Mouse (Mus musculus): ENCODE results near the gene Meiob. TPM values are rescaled to one million over a fixed set of nuclear protein-coding genes. Genes with fewer than 3 reads are reported as not detected.
A peak's percentile ranks its signal among the peaks of the same experiment; 100 is the strongest.

Gene Meiob
- polyA plus RNA-seq, 1 experiment from 2014 or later: not detected

GRCm38 (mm10) chr17:24885356-24886133 is 81.5 kb downstream of the Meiob start:
- WGBS: 25% methylated on average over 22 of the region's 22 CpGs
- Histone ChIP-seq H3K27ac (ENCODE audit: low read depth) (no peak overlapping the region), H3K27me3 (replicated peaks; ENCODE audit: control insufficient read depth, insufficient read depth, low read length) (no peaks in the 10 kb centered on the region), H3K36me3 (ENCODE audit: control insufficient read depth, insufficient read depth, low read length) (peaks cover 39% of the 10 kb centered on the region), H3K9ac (ENCODE audit: low read length) (peak overlapping the region; percentile 71), H3K4me3 (ENCODE audit: low read depth, low read length) (peak overlapping the region; percentile 92), H3K4me2 (ENCODE audit: low read length) (peak overlapping the region; percentile 91), H3K4me1 (replicated peaks; ENCODE audit: control insufficient read depth, insufficient read depth, low read length) (peaks cover 16% of the 10 kb centered on the region), H3K9me3 (ENCODE audit: control insufficient read depth, low read length) (no peaks in the 10 kb centered on the region)
- ATAC-seq (replicated peaks; ENCODE audit: low FRiP score, low TSS enrichment, low read depth) (no peak), DNase-seq (ENCODE audit: low spot score) (no peak)

- under 1% methylated on average over 69 of the region's 69 CpGs for WGBS
- H3K9ac ChIP-seq (ENCODE audit: low read length): peak within 1 kb of the TSS; percentile 71
- H3K27me3 ChIP-seq (replicated peaks; ENCODE audit: control insufficient read depth, insufficient read depth, low read length): no peaks in the 10 kb centered on the region
- H3K27ac ChIP-seq (ENCODE audit: low read depth): peak within 1 kb of the TSS; percentile 38; the same call in 1 of the 2 replicates
- H3K4me1 ChIP-seq (replicated peaks; ENCODE audit: control insufficient read depth, insufficient read depth, low read length): peaks cover 16% of the 10 kb centered on the region
- ATAC-seq (replicated peaks; ENCODE audit: low FRiP score, low TSS enrichment, low read depth) (peak; percentile 93), DNase-seq (ENCODE audit: low spot score) (peak; percentile 96)
- H3K36me3 ChIP-seq (ENCODE audit: control insufficient read depth, insufficient read depth, low read length): peaks cover 47% of the 10 kb centered on the region
- H3K4me3 ChIP-seq (ENCODE audit: low read depth, low read length): peak within 1 kb of the TSS; percentile 92
- no peaks in the 10 kb centered on the region for H3K9me3 ChIP-seq (ENCODE audit: control insufficient read depth, low read length)
- H3K4me2 ChIP-seq (ENCODE audit: low read length): peak within 1 kb of the TSS; percentile 91
Measured at GRCm38 (mm10) chr17:24886134-24886931, 82.2 kb downstream of the Meiob start, which contains the start of the genes Nubp2 and Spsb3. TSS of gene Nubp2 (minus strand) at chr17:24886349. TSS of gene Spsb3 (plus strand) at chr17:24886643.

GRCm38 (mm10) chr17:24886932-24887271 is 82.8 kb downstream of the Meiob start:
- H3K4me3 ChIP-seq (ENCODE audit: low read depth, low read length): peak overlapping the region; percentile 92
- DNase-seq (ENCODE audit: low spot score): no peak
- under 1% methylated on average over 18 of the region's 18 CpGs for WGBS
- no peaks in the 10 kb centered on the region for H3K9me3 ChIP-seq (ENCODE audit: control insufficient read depth, low read length)
- peak overlapping the region; percentile 62 for H3K9ac ChIP-seq (ENCODE audit: low read length)
- peaks cover 16% of the 10 kb centered on the region for H3K4me1 ChIP-seq (replicated peaks; ENCODE audit: control insufficient read depth, insufficient read depth, low read length)
- no peaks in the 10 kb centered on the region for H3K27me3 ChIP-seq (replicated peaks; ENCODE audit: control insufficient read depth, insufficient read depth, low read length)
- H3K27ac ChIP-seq (ENCODE audit: low read depth): peak overlapping the region; percentile 38; the same call in 1 of the 2 replicates
- ATAC-seq (replicated peaks; ENCODE audit: low FRiP score, low TSS enrichment, low read depth): peak; percentile 22
- peaks cover 53% of the 10 kb centered on the region for H3K36me3 ChIP-seq (ENCODE audit: control insufficient read depth, insufficient read depth, low read length)
- H3K4me2 ChIP-seq (ENCODE audit: low read length): peak overlapping the region; percentile 85

GRCm38 (mm10) chr17:24887291-24888080 is 83.4 kb downstream of the Meiob start:
- Histone ChIP-seq H3K4me2 (ENCODE audit: low read length) (peak overlapping the region; percentile 85), H3K36me3 (ENCODE audit: control insufficient read depth, insufficient read depth, low read length) (peaks cover 54% of the 10 kb centered on the region), H3K9ac (ENCODE audit: low read length) (peak overlapping the region; percentile 62), H3K9me3 (ENCODE audit: control insufficient read depth, low read length) (no peaks in the 10 kb centered on the region), H3K27ac (ENCODE audit: low read depth) (no peak overlapping the region), H3K27me3 (replicated peaks; ENCODE audit: control insufficient read depth, insufficient read depth, low read length) (no peaks in the 10 kb centered on the region), H3K4me1 (replicated peaks; ENCODE audit: control insufficient read depth, insufficient read depth, low read length) (peaks cover 16% of the 10 kb centered on the region), H3K4me3 (ENCODE audit: low read depth, low read length) (peak overlapping the region; percentile 92)
- ATAC-seq (replicated peaks; ENCODE audit: low FRiP score, low TSS enrichment, low read depth) (no peak), DNase-seq (ENCODE audit: low spot score) (no peak)
- 64% methylated on average over 18 of the region's 18 CpGs for WGBS

GRCm38 (mm10) chr17:24888862-24889261 is 84.8 kb downstream of the Meiob start:
- no peak for DNase-seq (ENCODE audit: low spot score)
- 87% methylated on average over 3 of the region's 3 CpGs for WGBS
- Histone ChIP-seq H3K9ac (ENCODE audit: low read length) (no peak overlapping the region), H3K27me3 (replicated peaks; ENCODE audit: control insufficient read depth, insufficient read depth, low read length) (no peaks in the 10 kb centered on the region), H3K9me3 (ENCODE audit: control insufficient read depth, low read length) (no peaks in the 10 kb centered on the region), H3K27ac (ENCODE audit: low read depth) (no peak overlapping the region), H3K4me2 (ENCODE audit: low read length) (no peak overlapping the region), H3K36me3 (ENCODE audit: control insufficient read depth, insufficient read depth, low read length) (peaks cover 51% of the 10 kb centered on the region), H3K4me3 (ENCODE audit: low read depth, low read length) (no peak overlapping the region), H3K4me1 (replicated peaks; ENCODE audit: control insufficient read depth, insufficient read depth, low read length) (peaks cover 18% of the 10 kb centered on the region)
- no peak for ATAC-seq (replicated peaks; ENCODE audit: low FRiP score, low TSS enrichment, low read depth)

Other genes with a start within 250 kb of the Meiob start
- 55.8 and 59.3 TPM in 2 replicates for gene Tsc2, start 171.7 kb upstream of the Meiob start, polyA plus RNA-seq (2014; fragmentation: Nextera tagmentation; extraction: Ambion mirVana)
- 18.6 and 22.9 TPM in 2 replicates for gene Nthl1, start 171.6 kb upstream of the Meiob start, polyA plus RNA-seq (2014; fragmentation: Nextera tagmentation; extraction: Ambion mirVana)
- gene Slc9a3r2, start 154.0 kb upstream of the Meiob start, polyA plus RNA-seq (2014; fragmentation: Nextera tagmentation; extraction: Ambion mirVana): 51.7 and 58.2 TPM in 2 replicates
- gene Npw, start 145.8 kb upstream of the Meiob start, polyA plus RNA-seq (2014; fragmentation: Nextera tagmentation; extraction: Ambion mirVana): not detected in 2 replicates
- gene Zfp598, start 134.6 kb upstream of the Meiob start, polyA plus RNA-seq (2014; fragmentation: Nextera tagmentation; extraction: Ambion mirVana): 28.0 and 30.6 TPM in 2 replicates
- 7.5 and 7.7 TPM in 2 replicates for gene Syngr3, start 114.3 kb upstream of the Meiob start, polyA plus RNA-seq (2014; fragmentation: Nextera tagmentation; extraction: Ambion mirVana)
- 48.1 and 48.5 TPM in 2 replicates for gene Gfer, start 108.1 kb upstream of the Meiob start, polyA plus RNA-seq (2014; fragmentation: Nextera tagmentation; extraction: Ambion mirVana)
- gene Noxo1, start 108.1 kb upstream of the Meiob start, polyA plus RNA-seq (2014; fragmentation: Nextera tagmentation; extraction: Ambion mirVana): 6.4 and 7.2 TPM in 2 replicates
- 86.2 and 90.1 TPM in 2 replicates for gene Tbl3, start 96.6 kb upstream of the Meiob start, polyA plus RNA-seq (2014; fragmentation: Nextera tagmentation; extraction: Ambion mirVana)
- gene Rnf151, start 86.2 kb upstream of the Meiob start, polyA plus RNA-seq (2014; fragmentation: Nextera tagmentation; extraction: Ambion mirVana): 0.15 TPM in 2 replicates
- 1,745 and 1,859 TPM in 2 replicates for gene Rps2, start 86.2 kb upstream of the Meiob start, polyA plus RNA-seq (2014; fragmentation: Nextera tagmentation; extraction: Ambion mirVana)
- gene Ndufb10, start 79.8 kb upstream of the Meiob start, polyA plus RNA-seq (2014; fragmentation: Nextera tagmentation; extraction: Ambion mirVana): 258 and 296 TPM in 2 replicates
- gene Rpl3l, start 76.5 kb upstream of the Meiob start, polyA plus RNA-seq (2014; fragmentation: Nextera tagmentation; extraction: Ambion mirVana): not detected in 2 replicates
- 32.3 and 33.9 TPM in 2 replicates for gene Msrb1, start 67.6 kb upstream of the Meiob start, polyA plus RNA-seq (2014; fragmentation: Nextera tagmentation; extraction: Ambion mirVana)
- 0.24 and 1.1 TPM in 2 replicates for gene Hs3st6, start 51.3 kb upstream of the Meiob start, polyA plus RNA-seq (2014; fragmentation: Nextera tagmentation; extraction: Ambion mirVana)
- 35.5 and 39.1 TPM in 2 replicates for gene Hagh, start 35.9 kb downstream of the Meiob start, polyA plus RNA-seq (2014; fragmentation: Nextera tagmentation; extraction: Ambion mirVana)
- 30.4 and 33.9 TPM in 2 replicates for gene Fahd1, start 46.1 kb downstream of the Meiob start, polyA plus RNA-seq (2014; fragmentation: Nextera tagmentation; extraction: Ambion mirVana)
- 0.63 and 0.84 TPM in 2 replicates for gene Igfals, start 61.7 kb downstream of the Meiob start, polyA plus RNA-seq (2014; fragmentation: Nextera tagmentation; extraction: Ambion mirVana)
- 58.8 and 61.9 TPM in 2 replicates for gene Nubp2, start 82.1 kb downstream of the Meiob start, polyA plus RNA-seq (2014; fragmentation: Nextera tagmentation; extraction: Ambion mirVana)
- gene Spsb3, start 82.4 kb downstream of the Meiob start, polyA plus RNA-seq (2014; fragmentation: Nextera tagmentation; extraction: Ambion mirVana): 36.3 and 37.0 TPM in 2 replicates
- gene Eme2, start 90.8 kb downstream of the Meiob start, polyA plus RNA-seq (2014; fragmentation: Nextera tagmentation; extraction: Ambion mirVana): 21.6 and 24.1 TPM in 2 replicates
- gene Mrps34, start 90.8 kb downstream of the Meiob start, polyA plus RNA-seq (2014; fragmentation: Nextera tagmentation; extraction: Ambion mirVana): 100 and 110 TPM in 2 replicates
- gene Nme3, start 92.2 kb downstream of the Meiob start, polyA plus RNA-seq (2014; fragmentation: Nextera tagmentation; extraction: Ambion mirVana): 86.4 and 90.7 TPM in 2 replicates
- 36.0 and 40.7 TPM in 2 replicates for gene Mapk8ip3, start 132.7 kb downstream of the Meiob start, polyA plus RNA-seq (2014; fragmentation: Nextera tagmentation; extraction: Ambion mirVana)
- gene Jpt2, start 156.4 kb downstream of the Meiob start, polyA plus RNA-seq (2014; fragmentation: Nextera tagmentation; extraction: Ambion mirVana): 125 and 143 TPM in 2 replicates
- gene Cramp1l, start 211.5 kb downstream of the Meiob start, polyA plus RNA-seq (2014; fragmentation: Nextera tagmentation; extraction: Ambion mirVana): 7.1 and 8.8 TPM in 2 replicates
- gene Ift140, start 211.8 kb downstream of the Meiob start, polyA plus RNA-seq (2014; fragmentation: Nextera tagmentation; extraction: Ambion mirVana): 16.3 and 16.9 TPM in 2 replicates

All from intestine, embryonic 14.5 days (tissue).